30 mouse cellular contexts compared by ENCODE assay signal in genomic region chr1:132585376-132585775, GRCm38 (mm10). TPM values are rescaled to one million over a fixed set of nuclear protein-coding genes. Genes with fewer than 3 reads are reported as not detected.
A peak's percentile ranks its signal among the peaks of the same experiment; 100 is the strongest.
DNase-seq lines count a peak whose midpoint lies in the region; ATAC-seq and TF ChIP-seq lines count a peak whose summit lies in the region.
"Had no signal": no experiment of that assay in that cellular context is flagged by ENCODE, and none has a peak within 500 bp of the region (broad histone marks: within the 10 kb centered on the region; RNA-seq: fewer than 3 reads in every experiment).

No protein-coding gene starts in this region.

- 34% methylated on average over 4 of the region's 4 CpGs for WGBS in forebrain, embryonic 11.5 days
- 14% methylated on average over 4 of the region's 4 CpGs for WGBS in forebrain, postnatal 0 days
- 17% methylated on average over 4 of the region's 4 CpGs for WGBS in midbrain, embryonic 12.5 days

- H3K27ac ChIP-seq in forebrain, embryonic 11.5 days (ENCODE audit: low read depth, low read length), result peak overlapping the region; percentile 19; the same call in 1 of the 2 replicates
- H3K27ac ChIP-seq in forebrain, postnatal 0 days (ENCODE audit: low read depth, low read length), result peak overlapping the region; percentile 35; the same call in 1 of the 2 replicates
- H3K27ac ChIP-seq in midbrain, embryonic 12.5 days (replicated peaks), result peak overlapping the region; percentile 95
- H3K27ac ChIP-seq in left cerebral cortex, adult 2 months, result no peak overlapping the region
- H3K27ac ChIP-seq: hindbrain, embryonic 15.5 days; liver, embryonic 13.5 days; neural tube, embryonic 12.5 days; stomach, postnatal 0 days had no signal

- peak; percentile 71 for DNase-seq in brain, embryonic 14.5 days (ENCODE audit: low read depth)
- no peak for DNase-seq in forebrain, embryonic 11.5 days (ENCODE audit: low spot score)
- DNase-seq in forebrain, postnatal 0 days, result no peak
- DNase-seq in left cerebral cortex, adult 2 months (ENCODE audit: extremely low spot score in 1 of 2, low spot score in 2 of 2), result no peak
- no peak for DNase-seq in thymus, postnatal 4 days
- DNase-seq in adrenal gland, adult 2 months, result no peak
- DNase-seq in layer of hippocampus, postnatal 25 days (ENCODE audit: extremely low spot score in 1 of 2, low spot score in 1 of 2), result no peak
- DNase-seq: B cell, adult 2 months; cerebellum, adult 2 months; cerebellum, postnatal 36 days; gastrocnemius, postnatal 10 days; heart, adult 18-20 months; heart, postnatal 10 days; kidney, adult 9 months; kidney, postnatal 14 days; liver, embryonic 13.5 days; lung, adult 2 months; lung, postnatal 14 days; right cerebral cortex, adult 18-20 months; thymus, adult 2 months had no signal

- H3K4me2 ChIP-seq in forebrain, embryonic 11.5 days (ENCODE audit: low read depth, low read length, severe bottlenecking), result no peak overlapping the region
- no peak overlapping the region for H3K4me2 ChIP-seq in forebrain, postnatal 0 days (ENCODE audit: low read depth)
- no peak overlapping the region for H3K4me2 ChIP-seq in midbrain, embryonic 12.5 days (replicated peaks)
- H3K4me2 ChIP-seq: heart, embryonic 12.5 days; hindbrain, embryonic 15.5 days; liver, embryonic 13.5 days; neural tube, embryonic 12.5 days had no signal

- 0 out of 2 replicates have a peak overlapping the region, but pooled peaks have one; percentile 16 for H3K9ac ChIP-seq in forebrain, embryonic 11.5 days (ENCODE audit: low read length)
- no peak overlapping the region for H3K9ac ChIP-seq in forebrain, postnatal 0 days
- H3K9ac ChIP-seq in midbrain, embryonic 12.5 days (replicated peaks), result no peak overlapping the region
- H3K9ac ChIP-seq: heart, embryonic 12.5 days; hindbrain, embryonic 15.5 days; liver, embryonic 13.5 days; neural tube, embryonic 12.5 days had no signal

- no peak for ATAC-seq in forebrain, embryonic 11.5 days (replicated peaks; ENCODE audit: low FRiP score)
- ATAC-seq in forebrain, postnatal 0 days, result peak; percentile 30; the same call in 1 of the 2 replicates
- ATAC-seq in midbrain, embryonic 12.5 days (ENCODE audit: low FRiP score, low read depth), result no peak
- ATAC-seq: intestine, embryonic 16.5 days; Patski had no signal

- H3K4me3 ChIP-seq in forebrain, embryonic 11.5 days (ENCODE audit: low read depth, low read length), result no peak overlapping the region
- no peak overlapping the region for H3K4me3 ChIP-seq in forebrain, postnatal 0 days (ENCODE audit: low read depth, low read length)
- H3K4me3 ChIP-seq in midbrain, embryonic 12.5 days, result no peak overlapping the region
- H3K4me3 ChIP-seq in left cerebral cortex, adult 2 months, result no peak overlapping the region
- H3K4me3 ChIP-seq: heart, embryonic 12.5 days; hindbrain, embryonic 15.5 days; liver, embryonic 13.5 days; neural tube, embryonic 12.5 days had no signal

- H3K9me3 ChIP-seq in forebrain, embryonic 11.5 days (ENCODE audit: control insufficient read depth, low read length), result no peaks in the 10 kb centered on the region
- no peaks in the 10 kb centered on the region for H3K9me3 ChIP-seq in forebrain, postnatal 0 days (ENCODE audit: low read length)
- H3K9me3 ChIP-seq in midbrain, embryonic 12.5 days, result no peaks in the 10 kb centered on the region
- H3K9me3 ChIP-seq: G1E; heart, embryonic 12.5 days; hindbrain, embryonic 15.5 days; liver, embryonic 13.5 days; neural tube, embryonic 12.5 days had no signal

- no peaks in the 10 kb centered on the region for H3K36me3 ChIP-seq in forebrain, embryonic 11.5 days (ENCODE audit: control insufficient read depth, insufficient read depth, low read length)
- H3K36me3 ChIP-seq in forebrain, postnatal 0 days (ENCODE audit: insufficient read depth), result peaks cover 16% of the 10 kb centered on the region
- no peaks in the 10 kb centered on the region for H3K36me3 ChIP-seq in midbrain, embryonic 12.5 days
- H3K36me3 ChIP-seq: G1E; heart, embryonic 12.5 days; liver, embryonic 13.5 days had no signal

- intact Hi-C loops in left cerebral cortex, adult 2 months (cut with DNase I), result no loop called here

- TF ChIP-seq CTCF in brain, embryonic 14.5 days (IDR thresholded peaks at IDR 0.05; ENCODE audit: borderline replicate concordance, extremely low read depth, insufficient read depth, insufficient read length), result no peak
- no peak for TF ChIP-seq CTCF in forebrain, postnatal 0 days (IDR thresholded peaks at IDR 0.05; ENCODE audit: low read depth)
- no peak for TF ChIP-seq CTCF in left cerebral cortex, adult 2 months (IDR thresholded peaks at IDR 0.05)

- H3K4me1 ChIP-seq in forebrain, embryonic 11.5 days (replicated peaks; ENCODE audit: control insufficient read depth, insufficient read depth, low read length), result peaks cover 34% of the 10 kb centered on the region
- peaks cover 15% of the 10 kb centered on the region; the same call in 1 of the 2 replicates for H3K4me1 ChIP-seq in forebrain, postnatal 0 days (ENCODE audit: insufficient read depth)
- H3K4me1 ChIP-seq in midbrain, embryonic 12.5 days, result peaks cover 68% of the 10 kb centered on the region

- H3K27me3 ChIP-seq in forebrain, embryonic 11.5 days (ENCODE audit: control insufficient read depth, insufficient read depth, low read length), result no peaks in the 10 kb centered on the region
- H3K27me3 ChIP-seq in forebrain, postnatal 0 days (ENCODE audit: insufficient read depth, low read length), result no peaks in the 10 kb centered on the region
- no peaks in the 10 kb centered on the region for H3K27me3 ChIP-seq in midbrain, embryonic 12.5 days
- H3K27me3 ChIP-seq: hindbrain, embryonic 15.5 days; liver, embryonic 13.5 days; neural tube, embryonic 12.5 days; Patski had no signal

- no peak for TF ChIP-seq POLR2A in brain, embryonic 14.5 days (IDR thresholded peaks at IDR 0.05; ENCODE audit: borderline replicate concordance, extremely low read depth, insufficient read depth, insufficient read length, poor library complexity, severe bottlenecking)

RNA-seq across cellular contexts. Expression of gene Cntn2, which starts 42.3 kb away (rescaled TPM):
- 92.0 and 111 TPM in 2 replicates for polyA plus RNA-seq in brain, embryonic 14.5 days (2012; rRNA removed)
- polyA plus RNA-seq in forebrain, embryonic 11.5 days (2014; fragmentation: Nextera tagmentation; extraction: Ambion mirVana), result 15.3 and 16.9 TPM in 2 replicates
- 101 and 104 TPM in 2 replicates for total RNA-seq in forebrain, postnatal 0 days (2014; rRNA removed)
- polyA plus RNA-seq in forebrain, postnatal 0 days (2015; fragmentation: Nextera tagmentation; extraction: Ambion mirVana), result 41.0 and 43.9 TPM in 2 replicates
- 109 and 112 TPM in 2 replicates for polyA plus RNA-seq in midbrain, embryonic 12.5 days (2016; fragmentation: Nextera tagmentation; extraction: Ambion mirVana)
- total RNA-seq in left cerebral cortex, adult 2 months (2021), result 10 to 100 TPM; 69.6 to 78.8 TPM
- total RNA-seq in adrenal gland, adult 2 months (2021), result not detected
- 0.07 and 0.22 TPM in 2 replicates for polyA plus RNA-seq in adrenal gland, adult 2 months (2012; rRNA removed)
- total RNA-seq in layer of hippocampus, postnatal 25 days (2021), result 10 to 100 TPM; 69.3 to 69.6 TPM
- total RNA-seq: adrenal gland, adult 18-20 months; megakaryocyte, adult 5-6 weeks had no signal
- polyA plus RNA-seq: G1E had no signal

Comparison
In these comparisons a context has a peak if more than half of its experiments do, and no peak if none do; other contexts are left out.
1. RNA of gene Cntn2, which starts 42.3 kb away (polyA plus RNA-seq): 109 to 112 TPM in midbrain, embryonic 12.5 days, 92.0 to 111 TPM in brain, embryonic 14.5 days, 41.0 to 43.9 TPM in forebrain, postnatal 0 days and 15.3 to 16.9 TPM in forebrain, embryonic 11.5 days; 0.07 to 0.22 TPM in adrenal gland, adult 2 months; every median in the first group is over 10 times any median in the second.